In genomic region chr4:155700425-155700824, GRCm38 (mm10) we compare ENCODE assay signal across 10 mouse cellular contexts. TPM values are rescaled to one million over a fixed set of nuclear protein-coding genes. Genes with fewer than 3 reads are reported as not detected.
DNase-seq lines count a peak whose midpoint lies in the region; ATAC-seq lines count a peak whose summit lies in the region.
"Had no signal": no experiment of that assay in that cellular context is flagged by ENCODE, and none has a peak within 500 bp of the region (broad histone marks: within the 10 kb centered on the region; RNA-seq: fewer than 3 reads in every experiment).

No protein-coding gene starts in this region.

- H3K9me3 ChIP-seq in hindbrain, embryonic 11.5 days (ENCODE audit: control insufficient read depth, low read length) = no peaks in the 10 kb centered on the region
- H3K9me3 ChIP-seq in hindbrain, embryonic 13.5 days = no peaks in the 10 kb centered on the region
- no peaks in the 10 kb centered on the region for H3K9me3 ChIP-seq in neural tube, embryonic 11.5 days (ENCODE audit: control insufficient read depth, low read length)
- H3K9me3 ChIP-seq in neural tube, embryonic 15.5 days (replicated peaks) = no peaks in the 10 kb centered on the region
- H3K9me3 ChIP-seq: embryonic facial prominence, embryonic 12.5 days; midbrain, embryonic 15.5 days had no signal

- no peaks in the 10 kb centered on the region for H3K4me1 ChIP-seq in hindbrain, embryonic 11.5 days (replicated peaks; ENCODE audit: control insufficient read depth, insufficient read depth, low read length)
- peaks cover 20% of the 10 kb centered on the region for H3K4me1 ChIP-seq in hindbrain, embryonic 13.5 days (replicated peaks)
- peaks cover 2% of the 10 kb centered on the region; the same call in 1 of the 2 replicates for H3K4me1 ChIP-seq in neural tube, embryonic 11.5 days (ENCODE audit: control insufficient read depth, insufficient read depth, low read length)
- peaks cover 24% of the 10 kb centered on the region for H3K4me1 ChIP-seq in neural tube, embryonic 15.5 days

- DNase-seq in hindbrain, embryonic 11.5 days (ENCODE audit: low spot score) = peak; percentile 38
- peak; percentile 18 for DNase-seq in neural tube, embryonic 11.5 days (ENCODE audit: low spot score)
- DNase-seq in ZHBTc4 (ENCODE audit: low read depth, low spot score) = peak; percentile 64
- DNase-seq in retina, postnatal 1 day = peak; percentile 58
- no peak for DNase-seq in ovary, adult 18-20 months (ENCODE audit: low spot score)
- no peak for DNase-seq in cerebellum, adult 18-20 months

- peaks cover 5% of the 10 kb centered on the region for H3K27me3 ChIP-seq in hindbrain, embryonic 11.5 days (ENCODE audit: control insufficient read depth, insufficient read depth, low read length)
- peaks cover 11% of the 10 kb centered on the region for H3K27me3 ChIP-seq in hindbrain, embryonic 13.5 days
- peaks cover 10% of the 10 kb centered on the region for H3K27me3 ChIP-seq in neural tube, embryonic 11.5 days (ENCODE audit: control insufficient read depth, insufficient read depth, low read length)
- H3K27me3 ChIP-seq in neural tube, embryonic 15.5 days (replicated peaks) = no peaks in the 10 kb centered on the region
- H3K27me3 ChIP-seq: midbrain, embryonic 15.5 days had no signal

- H3K4me3 ChIP-seq in hindbrain, embryonic 11.5 days (ENCODE audit: low read depth, low read length) = no peak overlapping the region
- no peak overlapping the region for H3K4me3 ChIP-seq in hindbrain, embryonic 13.5 days
- H3K4me3 ChIP-seq in neural tube, embryonic 11.5 days (ENCODE audit: low read depth, low read length) = no peak overlapping the region
- H3K4me3 ChIP-seq in neural tube, embryonic 15.5 days (replicated peaks) = no peak overlapping the region
- H3K4me3 ChIP-seq: embryonic facial prominence, embryonic 12.5 days; midbrain, embryonic 15.5 days had no signal

- ATAC-seq in hindbrain, embryonic 11.5 days (ENCODE audit: low FRiP score) = no peak
- no peak for ATAC-seq in hindbrain, embryonic 13.5 days (ENCODE audit: low FRiP score)
- ATAC-seq in neural tube, embryonic 11.5 days (ENCODE audit: insufficient read depth, low FRiP score, low TSS enrichment) = no peak
- ATAC-seq in neural tube, embryonic 15.5 days (ENCODE audit: low FRiP score) = no peak
- ATAC-seq: midbrain, embryonic 15.5 days had no signal

- H3K9ac ChIP-seq in hindbrain, embryonic 11.5 days (ENCODE audit: low read depth, low read length) = no peak overlapping the region
- H3K9ac ChIP-seq in hindbrain, embryonic 13.5 days = no peak overlapping the region
- H3K9ac ChIP-seq in neural tube, embryonic 11.5 days (ENCODE audit: low read length) = no peak overlapping the region
- H3K9ac ChIP-seq in neural tube, embryonic 15.5 days (replicated peaks) = no peak overlapping the region
- H3K9ac ChIP-seq: embryonic facial prominence, embryonic 12.5 days; midbrain, embryonic 15.5 days had no signal

- no peaks in the 10 kb centered on the region for H3K36me3 ChIP-seq in hindbrain, embryonic 11.5 days (ENCODE audit: control insufficient read depth, insufficient read depth, low read length)
- H3K36me3 ChIP-seq in hindbrain, embryonic 13.5 days = no peaks in the 10 kb centered on the region
- H3K36me3 ChIP-seq in neural tube, embryonic 11.5 days (ENCODE audit: control insufficient read depth, insufficient read depth, low read length) = no peaks in the 10 kb centered on the region
- H3K36me3 ChIP-seq in neural tube, embryonic 15.5 days = no peaks in the 10 kb centered on the region
- H3K36me3 ChIP-seq: embryonic facial prominence, embryonic 12.5 days; midbrain, embryonic 15.5 days had no signal

- H3K27ac ChIP-seq in hindbrain, embryonic 11.5 days (ENCODE audit: low read depth, low read length) = no peak overlapping the region
- no peak overlapping the region for H3K27ac ChIP-seq in hindbrain, embryonic 13.5 days
- H3K27ac ChIP-seq in neural tube, embryonic 11.5 days (ENCODE audit: low read depth, low read length) = no peak overlapping the region
- no peak overlapping the region for H3K27ac ChIP-seq in neural tube, embryonic 15.5 days (replicated peaks)
- H3K27ac ChIP-seq: embryonic facial prominence, embryonic 12.5 days; midbrain, embryonic 15.5 days had no signal

- no peak overlapping the region for H3K4me2 ChIP-seq in hindbrain, embryonic 11.5 days (replicated peaks; ENCODE audit: low read depth, low read length)
- H3K4me2 ChIP-seq in hindbrain, embryonic 13.5 days = no peak overlapping the region
- no peak overlapping the region for H3K4me2 ChIP-seq in neural tube, embryonic 11.5 days (ENCODE audit: low read depth)
- no peak overlapping the region for H3K4me2 ChIP-seq in neural tube, embryonic 15.5 days
- H3K4me2 ChIP-seq: embryonic facial prominence, embryonic 12.5 days; midbrain, embryonic 15.5 days had no signal

RNA-seq across cellular contexts. Expression of gene Ssu72, which starts 4.2 kb away (rescaled TPM):
- 165 and 168 TPM in 2 replicates for polyA plus RNA-seq in hindbrain, embryonic 11.5 days (2014; fragmentation: Nextera tagmentation; extraction: Ambion mirVana)
- polyA plus RNA-seq in hindbrain, embryonic 13.5 days (2015; fragmentation: Nextera tagmentation; extraction: Ambion mirVana) = 171 and 177 TPM in 2 replicates
- polyA plus RNA-seq in neural tube, embryonic 11.5 days (2014; fragmentation: Nextera tagmentation; extraction: Ambion mirVana) = 154 and 158 TPM in 2 replicates
- 165 and 171 TPM in 2 replicates for polyA plus RNA-seq in neural tube, embryonic 15.5 days (2015; fragmentation: Nextera tagmentation; extraction: Ambion mirVana)

RNA-seq across cellular contexts. Expression of gene Fndc10, which starts 6.3 kb away (rescaled TPM):
- 1.6 and 1.8 TPM in 2 replicates for polyA plus RNA-seq in hindbrain, embryonic 11.5 days (2014; fragmentation: Nextera tagmentation; extraction: Ambion mirVana)
- 7.5 and 7.9 TPM in 2 replicates for polyA plus RNA-seq in hindbrain, embryonic 13.5 days (2015; fragmentation: Nextera tagmentation; extraction: Ambion mirVana)
- 2.2 and 2.7 TPM in 2 replicates for polyA plus RNA-seq in neural tube, embryonic 11.5 days (2014; fragmentation: Nextera tagmentation; extraction: Ambion mirVana)
- 18.9 and 25.0 TPM in 2 replicates for polyA plus RNA-seq in neural tube, embryonic 15.5 days (2015; fragmentation: Nextera tagmentation; extraction: Ambion mirVana)

RNA-seq across cellular contexts. Expression of gene Mib2, which starts 31.4 kb away (rescaled TPM):
- polyA plus RNA-seq in hindbrain, embryonic 11.5 days (2014; fragmentation: Nextera tagmentation; extraction: Ambion mirVana) = 9.9 and 12.5 TPM in 2 replicates
- 39.4 and 40.3 TPM in 2 replicates for polyA plus RNA-seq in hindbrain, embryonic 13.5 days (2015; fragmentation: Nextera tagmentation; extraction: Ambion mirVana)
- polyA plus RNA-seq in neural tube, embryonic 11.5 days (2014; fragmentation: Nextera tagmentation; extraction: Ambion mirVana) = 13.3 and 14.5 TPM in 2 replicates
- 48.6 and 54.7 TPM in 2 replicates for polyA plus RNA-seq in neural tube, embryonic 15.5 days (2015; fragmentation: Nextera tagmentation; extraction: Ambion mirVana)

RNA-seq across cellular contexts. Expression of gene Tmem240, which starts 34.2 kb away (rescaled TPM):
- polyA plus RNA-seq in hindbrain, embryonic 11.5 days (2014; fragmentation: Nextera tagmentation; extraction: Ambion mirVana) = 0.73 and 0.91 TPM in 2 replicates
- 11.6 and 12.0 TPM in 2 replicates for polyA plus RNA-seq in hindbrain, embryonic 13.5 days (2015; fragmentation: Nextera tagmentation; extraction: Ambion mirVana)
- 0.64 and 1.3 TPM in 2 replicates for polyA plus RNA-seq in neural tube, embryonic 11.5 days (2014; fragmentation: Nextera tagmentation; extraction: Ambion mirVana)
- 23.7 and 28.3 TPM in 2 replicates for polyA plus RNA-seq in neural tube, embryonic 15.5 days (2015; fragmentation: Nextera tagmentation; extraction: Ambion mirVana)

RNA-seq across cellular contexts. Expression of gene Mmp23, which starts 47.2 kb away (rescaled TPM):
- polyA plus RNA-seq in hindbrain, embryonic 11.5 days (2014; fragmentation: Nextera tagmentation; extraction: Ambion mirVana) = 2.6 and 3.1 TPM in 2 replicates
- polyA plus RNA-seq in hindbrain, embryonic 13.5 days (2015; fragmentation: Nextera tagmentation; extraction: Ambion mirVana) = 3.9 and 4.5 TPM in 2 replicates
- 3.2 and 4.0 TPM in 2 replicates for polyA plus RNA-seq in neural tube, embryonic 11.5 days (2014; fragmentation: Nextera tagmentation; extraction: Ambion mirVana)
- polyA plus RNA-seq in neural tube, embryonic 15.5 days (2015; fragmentation: Nextera tagmentation; extraction: Ambion mirVana) = 6.5 and 10.5 TPM in 2 replicates

Comparison
In these comparisons a context has a peak if more than half of its experiments do, and no peak if none do; other contexts are left out.
1. DNase-seq: peak in hindbrain, embryonic 11.5 days (single experiment), neural tube, embryonic 11.5 days (single experiment), ZHBTc4 (single experiment) and retina, postnatal 1 day (single experiment); none in ovary, adult 18-20 months (single experiment) and cerebellum, adult 18-20 months (0 of 2).